Mouse (Mus musculus): ENCODE measurements around the gene Gm3183.
"Not testable (repeated sequence)": the region's sequence is repeated elsewhere in the genome, so short reads cannot be mapped to it uniquely, and the experiment has no call there.

- TF ChIP-seq MAZ (IDR thresholded peaks at IDR 0.05; ENCODE audit: low read depth, low read length); POLR2A (IDR thresholded peaks at IDR 0.05; ENCODE audit: low read depth, low read length); EP300 (IDR thresholded peaks at IDR 0.05; ENCODE audit: low read length); CTCF (conservative IDR thresholded peaks at IDR 0.05 in 1 of 2, IDR thresholded peaks at IDR 0.05 in 1 of 2; ENCODE audit: low read depth in 2 of 2, low read length in 2 of 2); MAFK (IDR thresholded peaks at IDR 0.05; ENCODE audit: insufficient replicate concordance, low read length): not testable (repeated sequence)
Observed at GRCm38 (mm10) chr5:94865136-94865535, at the start of gene Gm3183.

Data from CH12.LX (cell line).